Mouse (Mus musculus) forebrain, postnatal 0 days (tissue): ENCODE data around the gene Dppa3. TPM values are rescaled to one million over a fixed set of nuclear protein-coding genes. Genes with fewer than 3 reads are reported as not detected.
A peak's percentile ranks its signal among the peaks of the same experiment; 100 is the strongest.

Experiments
- ATAC-seq: fragments of 200-750 bp; cut with Nextera tagmentation; 2 replicates; pipeline ENCODE4 v1.8.0; 2017; ENCODE audit warnings: mild to moderate bottlenecking, moderate library complexity
- DNase-seq: peaks from one replicate; pipeline ENCODE4 v3.0.0-alpha.2; 2015
- H3K27ac ChIP-seq: fragments of 300-500 bp; sonication (generic); 2 replicates; pipeline ENCODE4 v1.5.1; 2014; ENCODE audit warnings: low read depth, mild to moderate bottlenecking, antibody characterized with exemption, low read length, moderate library complexity, mixed read lengths
- H3K27me3 ChIP-seq: fragments of 300-500 bp; sonication (generic); 2 replicates; pipeline ENCODE4 v1.6.1; 2014; ENCODE audit warnings: mild to moderate bottlenecking, low read length, mixed read lengths; ENCODE audit not compliant: insufficient read depth
- H3K36me3 ChIP-seq: fragments of 300-500 bp; sonication (generic); 2 replicates; pipeline ENCODE4 v1.6.1; 2014; ENCODE audit warnings: mild to moderate bottlenecking, moderate library complexity; ENCODE audit not compliant: insufficient read depth
- H3K4me1 ChIP-seq: fragments of 300-500 bp; sonication (generic); 2 replicates; pipeline ENCODE4 v1.6.1; 2014; ENCODE audit warnings: antibody characterized with exemption; ENCODE audit not compliant: insufficient read depth
- H3K4me2 ChIP-seq: fragments of 300-500 bp; sonication (generic); 2 replicates; pipeline ENCODE4 v1.6.1; 2014; ENCODE audit warnings: low read depth, mild to moderate bottlenecking, moderate library complexity
- H3K4me3 ChIP-seq: fragments of 300-500 bp; sonication (generic); 2 replicates; pipeline ENCODE4 v1.5.1; 2014; ENCODE audit warnings: low read depth, low read length, mixed read lengths
- H3K9ac ChIP-seq: fragments of 300-500 bp; sonication (generic); 2 replicates; pipeline ENCODE4 v1.6.1; 2014; ENCODE audit warnings: mild to moderate bottlenecking
- H3K9me3 ChIP-seq: fragments of 300-500 bp; sonication (generic); 2 replicates; pipeline ENCODE4 v1.6.1; 2016; ENCODE audit warnings: low read length
- CTCF ChIP-seq: sonication (generic); IDR thresholded peaks from 2 replicates; pipeline ENCODE4 v1.5.1; 2016; ENCODE audit warnings: antibody characterized with exemption, control low read depth, low read depth
- WGBS: fragments of 180-500 bp; shearing (Covaris S2); extraction: QIAGEN DNeasy Blood & Tissue Kit; methylation state at CpG from one replicate; pipeline ENCODE4 v1.1.7; 2014; 5-methylcytosine and 5-hydroxymethylcytosine counted together
- polyA plus RNA-seq: library from polyadenylated mRNA; unstranded; fragments of >200 nt; fragmentation: Nextera tagmentation; extraction: Ambion mirVana; gene quantifications from 2 replicates; pipeline ENCODE4 v1.2.1, GENCODE M21; 2015
- total RNA-seq: library from RNA; depleted of rRNA; stranded (reverse); fragments of >200 nt; gene quantifications from 2 replicates; pipeline ENCODE4 v1.2.3, GENCODE M21; 2014

Dppa3 gene
- total and polyA plus RNA-seq, 2 experiments from 2014 or later, result not detected

- Histone ChIP-seq H3K4me2 (no peak overlapping the region), H3K27me3 (no peaks in the 10 kb centered on the region; the same call in 1 of the 2 replicates), H3K4me1 (no peaks in the 10 kb centered on the region), H3K27ac (no peak overlapping the region), H3K9me3 (no peaks in the 10 kb centered on the region), H3K4me3 (no peak overlapping the region), H3K36me3 (no peaks in the 10 kb centered on the region), H3K9ac (no peak overlapping the region)
- ATAC-seq (no peak), DNase-seq (no peak)
- no peak for TF ChIP-seq CTCF
- 33% methylated on average over 14 of the region's 14 CpGs for WGBS
These were observed 37.5 kb downstream of the Dppa3 start for GRCm38 (mm10) chr6:122663596-122664206.

- Histone ChIP-seq H3K4me3 (no peak overlapping the region), H3K4me2 (no peak overlapping the region), H3K36me3 (no peaks in the 10 kb centered on the region), H3K27me3 (no peaks in the 10 kb centered on the region; the same call in 1 of the 2 replicates), H3K27ac (no peak overlapping the region), H3K9ac (no peak overlapping the region), H3K4me1 (0 out of 2 replicates have a peak, but pooled peaks cover 3% of the 10 kb centered on the region), H3K9me3 (no peaks in the 10 kb centered on the region)
- no peak for DNase-seq
- 62% methylated on average over 7 of the region's 7 CpGs for WGBS
- no peak for TF ChIP-seq CTCF
- no peak for ATAC-seq
These were observed 39.7 kb downstream of the Dppa3 start for GRCm38 (mm10) chr6:122665866-122666265.

- 0 out of 2 replicates have a peak, but pooled peaks cover 3% of the 10 kb centered on the region for H3K4me1 ChIP-seq
- no peaks in the 10 kb centered on the region for H3K27me3 ChIP-seq
- DNase-seq (no peak), ATAC-seq (no peak)
- no peak overlapping the region for H3K9ac ChIP-seq
- no peaks in the 10 kb centered on the region for H3K36me3 ChIP-seq
- no peak overlapping the region for H3K4me3 ChIP-seq
- H3K9me3 ChIP-seq, result no peaks in the 10 kb centered on the region
- no peak overlapping the region for H3K27ac ChIP-seq
- 69% methylated on average over 5 of the region's 5 CpGs for WGBS
- no peak for TF ChIP-seq CTCF
- no peak overlapping the region for H3K4me2 ChIP-seq
These were observed 41.5 kb downstream of the Dppa3 start for GRCm38 (mm10) chr6:122667715-122668114.

- no peaks in the 10 kb centered on the region for H3K27me3 ChIP-seq
- H3K4me3 ChIP-seq, result no peak overlapping the region
- DNase-seq, result no peak
- 0 out of 2 replicates have a peak, but pooled peaks cover 3% of the 10 kb centered on the region for H3K4me1 ChIP-seq
- no peaks in the 10 kb centered on the region for H3K9me3 ChIP-seq
- no peak overlapping the region for H3K9ac ChIP-seq
- H3K36me3 ChIP-seq, result no peaks in the 10 kb centered on the region
- ATAC-seq, result no peak
- 69% methylated on average over 5 of the region's 5 CpGs for WGBS
- no peak for TF ChIP-seq CTCF
- H3K4me2 ChIP-seq, result no peak overlapping the region
- no peak overlapping the region for H3K27ac ChIP-seq
These were observed 42.6 kb downstream of the Dppa3 start for GRCm38 (mm10) chr6:122668823-122669222.

GRCm38 (mm10) chr6:122669406-122670200 is 43.4 kb downstream of the Dppa3 start:
- peak; percentile 100 for TF ChIP-seq CTCF
- peak; percentile 98 for DNase-seq
- H3K9ac ChIP-seq, result peak overlapping the region; percentile 57
- H3K36me3 ChIP-seq, result no peaks in the 10 kb centered on the region
- no peaks in the 10 kb centered on the region for H3K9me3 ChIP-seq
- 0 out of 2 replicates have a peak, but pooled peaks cover 3% of the 10 kb centered on the region for H3K4me1 ChIP-seq
- WGBS, result 6% methylated on average over 19 of the region's 19 CpGs
- ATAC-seq, result peak; percentile 94
- peak overlapping the region; percentile 55 for H3K4me2 ChIP-seq
- H3K27me3 ChIP-seq, result no peaks in the 10 kb centered on the region
- H3K27ac ChIP-seq, result peak overlapping the region; percentile 54
- peak overlapping the region; percentile 48 for H3K4me3 ChIP-seq

GRCm38 (mm10) chr6:122670201-122670551 is 44.0 kb downstream of the Dppa3 start:
- no peaks in the 10 kb centered on the region for H3K36me3 ChIP-seq
- H3K4me2 ChIP-seq, result peak overlapping the region; percentile 55
- H3K9ac ChIP-seq, result peak overlapping the region; percentile 57; the same call in 1 of the 2 replicates
- WGBS, result 14% methylated on average over 10 of the region's 10 CpGs
- ATAC-seq (peak; percentile 36), DNase-seq (peak; percentile 56)
- TF ChIP-seq CTCF, result no peak
- H3K4me3 ChIP-seq, result peak overlapping the region; percentile 48
- H3K4me1 ChIP-seq, result 0 out of 2 replicates have a peak, but pooled peaks cover 3% of the 10 kb centered on the region
- H3K9me3 ChIP-seq, result no peaks in the 10 kb centered on the region
- no peaks in the 10 kb centered on the region for H3K27me3 ChIP-seq
- H3K27ac ChIP-seq, result peak overlapping the region; percentile 54; the same call in 1 of the 2 replicates

GRCm38 (mm10) chr6:122670841-122671240 is 44.6 kb downstream of the Dppa3 start:
- Histone ChIP-seq H3K4me3 (no peak overlapping the region), H3K27ac (no peak overlapping the region), H3K4me1 (0 out of 2 replicates have a peak, but pooled peaks cover 3% of the 10 kb centered on the region), H3K9ac (no peak overlapping the region), H3K4me2 (no peak overlapping the region), H3K27me3 (no peaks in the 10 kb centered on the region), H3K9me3 (no peaks in the 10 kb centered on the region), H3K36me3 (no peaks in the 10 kb centered on the region)
- DNase-seq (no peak), ATAC-seq (no peak)
- WGBS, result 87% methylated on average over 4 of the region's 4 CpGs
- no peak for TF ChIP-seq CTCF
